Mouse (Mus musculus): Measurements from ENCODE around the gene Fam161b.
"Not testable (repeated sequence)": the region's sequence is repeated elsewhere in the genome, so short reads cannot be mapped to it uniquely, and the experiment has no call there.

Gene Fam161b

GRCm38 (mm10) chr12:84382369-84382768 is 20.7 kb upstream of the Fam161b start:
- no peak for DNase-seq (ENCODE audit: low read depth, low spot score)

GRCm38 (mm10) chr12:84373831-84374481 is 12.3 kb upstream of the Fam161b start:
- DNase-seq (ENCODE audit: low read depth, low spot score) = no peak

- DNase-seq (ENCODE audit: low read depth, low spot score) = no peak
Measured at GRCm38 (mm10) chr12:84371647-84372046, 10.0 kb upstream of the Fam161b start.

GRCm38 (mm10) chr12:84366971-84367370 is 5.3 kb upstream of the Fam161b start:
- DNase-seq (ENCODE audit: low read depth, low spot score) = peak; percentile 14

- no peak for DNase-seq (ENCODE audit: low read depth, low spot score)
Measured at GRCm38 (mm10) chr12:84365137-84365536, 3.5 kb upstream of the Fam161b start.

GRCm38 (mm10) chr12:84364291-84364690 is 2.7 kb upstream of the Fam161b start:
- no peak for DNase-seq (ENCODE audit: low read depth, low spot score)

- no peak for DNase-seq (ENCODE audit: low read depth, low spot score)
Measured at GRCm38 (mm10) chr12:84362872-84363271, 1.2 kb upstream of the Fam161b start.

- DNase-seq (ENCODE audit: low read depth, low spot score) = not testable (repeated sequence)
Measured at GRCm38 (mm10) chr12:84358699-84359098, 2.9 kb downstream of the Fam161b start.

GRCm38 (mm10) chr12:84347192-84347591 is 14.4 kb downstream of the Fam161b start:
- no peak for DNase-seq (ENCODE audit: low read depth, low spot score)

- no peak for DNase-seq (ENCODE audit: low read depth, low spot score)
Measured at GRCm38 (mm10) chr12:84336963-84337625, 24.5 kb downstream of the Fam161b start.

GRCm38 (mm10) chr12:84327111-84327512 is 34.5 kb downstream of the Fam161b start:
- DNase-seq (ENCODE audit: low read depth, low spot score) = no peak

GRCm38 (mm10) chr12:84316721-84317621 is 44.7 kb downstream of the Fam161b start, which contains the start of gene Zfp410:
Gene Zfp410 (plus strand): TSS chr12:84316852.
- DNase-seq (ENCODE audit: low read depth, low spot score) = peak; percentile 80

GRCm38 (mm10) chr12:84316006-84316405 is 45.6 kb downstream of the Fam161b start:
- no peak for DNase-seq (ENCODE audit: low read depth, low spot score)

GRCm38 (mm10) chr12:84311306-84311705 is 50.3 kb downstream of the Fam161b start:
- DNase-seq (ENCODE audit: low read depth, low spot score) = no peak

GRCm38 (mm10) chr12:84304554-84304953 is 57.1 kb downstream of the Fam161b start:
- no peak for DNase-seq (ENCODE audit: low read depth, low spot score)

- no peak for DNase-seq (ENCODE audit: low read depth, low spot score)
Measured at GRCm38 (mm10) chr12:84304101-84304500, 57.5 kb downstream of the Fam161b start.

GRCm38 (mm10) chr12:84299265-84299664 is 62.4 kb downstream of the Fam161b start:
- no peak for DNase-seq (ENCODE audit: low read depth, low spot score)

- no peak for DNase-seq (ENCODE audit: low read depth, low spot score)
Measured at GRCm38 (mm10) chr12:84297851-84298250, 63.8 kb downstream of the Fam161b start.

Data from CD4-positive helper T cell, adult 2 months (primary cell).